Mouse (Mus musculus): ENCODE data around the gene Phf7.

The Phf7 gene

GRCm38 (mm10) chr14:31200038-31200437 is 51.1 kb downstream of the Phf7 start:
- DNase-seq (ENCODE audit: inconsistent age in 2 of 2, low spot score in 1 of 2), result no peak

GRCm38 (mm10) chr14:31199599-31199998 is 51.5 kb downstream of the Phf7 start:
- DNase-seq (ENCODE audit: inconsistent age in 2 of 2, low spot score in 1 of 2), result no peak

GRCm38 (mm10) chr14:31197547-31198516 is 53.3 kb downstream of the Phf7 start:
- DNase-seq (ENCODE audit: inconsistent age in 2 of 2, low spot score in 1 of 2), result peak; percentile 78 to 90

GRCm38 (mm10) chr14:31195968-31196367 is 55.1 kb downstream of the Phf7 start:
- peak in 1 of 2 experiments; percentile 71 for DNase-seq (ENCODE audit: inconsistent age in 2 of 2, low spot score in 1 of 2)

- no peak for DNase-seq (ENCODE audit: inconsistent age in 2 of 2, low spot score in 1 of 2)
Measured at GRCm38 (mm10) chr14:31195521-31195920, 55.6 kb downstream of the Phf7 start.

- peak; percentile 79 to 91 for DNase-seq (ENCODE audit: inconsistent age in 2 of 2, low spot score in 1 of 2)
Measured at GRCm38 (mm10) chr14:31194891-31195513, 56.1 kb downstream of the Phf7 start.

- no peak for DNase-seq (ENCODE audit: inconsistent age in 2 of 2, low spot score in 1 of 2)
Measured at GRCm38 (mm10) chr14:31194441-31194840, 56.7 kb downstream of the Phf7 start.

- no peak for DNase-seq (ENCODE audit: inconsistent age in 2 of 2, low spot score in 1 of 2)
Measured at GRCm38 (mm10) chr14:31193791-31194190, 57.3 kb downstream of the Phf7 start.

- no peak for DNase-seq (ENCODE audit: inconsistent age in 2 of 2, low spot score in 1 of 2)
Measured at GRCm38 (mm10) chr14:31191936-31192335, 59.2 kb downstream of the Phf7 start.

GRCm38 (mm10) chr14:31189348-31189747 is 61.8 kb downstream of the Phf7 start:
- DNase-seq (ENCODE audit: inconsistent age in 2 of 2, low spot score in 1 of 2), result no peak

GRCm38 (mm10) chr14:31188771-31189181 is 62.3 kb downstream of the Phf7 start:
- no peak for DNase-seq (ENCODE audit: inconsistent age in 2 of 2, low spot score in 1 of 2)

Data from adrenal gland, adult (tissue).